Mouse (Mus musculus) frontal cortex, postnatal 10 days (tissue): ENCODE measurements around the gene Btbd35f28.
"Not testable (repeated sequence)": the region's sequence is repeated elsewhere in the genome, so short reads cannot be mapped to it uniquely, and the experiment has no call there.

Source experiments
- DNase-seq, 2 experiments: peaks; one replicate each; pipeline ENCODE4 v3.0.0; 2022; ENCODE audit warnings: low spot score in 2 of 2, mixed read lengths in 1 of 2

The Btbd35f28 gene

GRCm38 (mm10) chrX:4196276-4196675 lies at the start of gene Btbd35f28:
TSS of gene Btbd35f28 (plus strand) at chrX:4196576.
- not testable (repeated sequence) for DNase-seq
